Mouse (Mus musculus) embryo, embryonic 10.5 days (tissue): ENCODE data around the gene Nxpe3.
A peak's percentile ranks its signal among the peaks of the same experiment; 100 is the strongest.

Experiments used
- DNase-seq: peaks from one replicate; pipeline ENCODE4 v3.0.0-alpha.2; 2015; ENCODE audit warnings: low spot score

The Nxpe3 gene

DNA sequence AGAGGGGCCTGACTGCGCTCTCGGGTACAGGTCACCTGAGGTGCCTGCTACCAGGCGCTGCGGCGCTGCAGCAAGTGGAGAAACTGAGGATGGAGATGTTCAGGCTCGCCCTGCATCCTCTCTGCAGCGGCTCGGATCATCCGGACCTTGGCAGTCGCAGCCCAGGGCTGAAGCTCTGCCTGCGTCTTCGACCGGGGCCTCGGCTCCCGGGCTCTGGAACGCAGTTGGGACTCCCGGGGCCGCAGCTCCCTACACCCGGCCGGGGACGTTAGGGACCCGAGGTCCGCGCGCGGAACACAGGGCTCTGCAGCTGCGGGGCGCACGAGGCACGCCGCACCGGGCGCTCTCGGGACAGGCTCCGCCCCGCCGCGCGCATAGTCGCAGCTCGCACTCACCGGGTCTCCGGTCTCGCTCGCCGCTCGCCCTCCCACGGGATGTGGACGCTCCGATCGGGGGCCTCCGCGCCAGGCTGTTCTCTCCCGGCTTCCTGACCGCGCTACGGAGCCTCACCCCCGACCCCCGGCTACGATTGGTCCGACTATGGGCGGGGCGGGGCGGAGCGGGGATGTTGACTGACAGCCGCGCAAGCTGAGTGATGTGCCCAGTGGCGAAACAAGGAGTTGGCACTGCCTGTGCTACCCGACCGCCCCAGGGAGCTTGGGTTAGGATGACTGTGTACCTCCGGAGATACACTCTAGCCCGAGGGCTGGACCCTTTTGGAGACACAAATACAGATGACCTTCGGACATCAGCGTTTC, at the start of gene Nxpe3:
Gene Nxpe3 (minus strand): TSS at position 393 of the 758 bp plus-strand sequence.
- DNase-seq = peak; percentile 91

DNA sequence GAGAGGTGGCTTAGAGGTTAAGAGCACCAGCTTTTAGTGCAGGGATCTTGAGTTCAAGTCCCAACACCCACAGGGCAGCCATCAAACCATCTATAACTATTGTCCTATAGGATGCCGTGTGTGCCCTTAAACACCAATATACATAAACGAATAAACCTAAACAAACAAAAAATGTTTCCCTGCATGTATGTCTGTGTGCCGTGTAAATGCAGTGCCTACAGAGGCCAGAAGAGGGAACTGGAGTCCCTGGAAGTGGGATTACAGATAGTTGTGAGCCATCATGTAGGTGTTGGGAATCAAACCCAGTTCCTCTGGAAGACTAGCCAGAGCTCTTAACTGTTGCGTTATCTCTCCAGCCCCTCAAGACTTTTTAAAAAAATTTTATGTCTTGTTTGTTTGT, 45.7 kb upstream of the Nxpe3 start:
- no peak for DNase-seq

DNA sequence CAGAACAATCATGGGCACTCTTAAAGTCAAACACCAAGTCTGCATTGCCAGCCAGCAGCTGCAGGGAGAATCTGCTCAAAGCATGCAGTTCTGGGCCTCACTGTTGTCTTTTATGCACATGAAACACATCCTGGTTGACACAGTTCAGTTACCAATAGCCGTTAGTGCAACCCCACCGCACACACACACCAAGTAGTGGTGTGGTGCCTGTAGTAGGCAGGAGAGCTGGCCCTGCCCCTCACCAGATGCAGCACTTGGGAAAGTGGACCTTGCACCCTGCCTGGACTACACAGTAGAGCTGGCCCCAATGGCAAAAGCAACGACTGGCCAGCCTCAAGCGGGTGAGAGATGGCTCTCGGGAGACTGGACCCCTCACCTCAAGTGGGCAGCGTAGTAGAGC, 44.6 kb upstream of the Nxpe3 start:
- no peak for DNase-seq

DNA sequence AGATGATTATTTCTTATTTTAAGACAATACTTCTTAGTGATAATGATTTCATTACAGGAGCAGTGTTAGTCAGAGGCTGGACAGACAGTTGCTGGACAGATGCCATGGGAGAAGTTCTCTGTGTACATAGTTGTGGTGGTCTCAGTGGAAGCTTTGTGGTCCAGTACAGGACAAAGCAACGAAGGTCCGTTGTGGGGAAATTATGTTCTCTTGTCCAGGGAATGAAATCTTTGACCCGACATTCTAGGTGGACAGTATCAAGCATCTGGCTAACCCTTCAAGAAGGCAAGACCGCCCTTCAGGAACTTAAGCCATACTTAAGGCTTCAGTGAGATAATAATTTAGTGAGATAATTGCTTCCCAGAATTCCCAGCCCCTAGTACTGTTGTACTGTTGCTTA, 43.7 kb upstream of the Nxpe3 start:
- no peak for DNase-seq

DNA sequence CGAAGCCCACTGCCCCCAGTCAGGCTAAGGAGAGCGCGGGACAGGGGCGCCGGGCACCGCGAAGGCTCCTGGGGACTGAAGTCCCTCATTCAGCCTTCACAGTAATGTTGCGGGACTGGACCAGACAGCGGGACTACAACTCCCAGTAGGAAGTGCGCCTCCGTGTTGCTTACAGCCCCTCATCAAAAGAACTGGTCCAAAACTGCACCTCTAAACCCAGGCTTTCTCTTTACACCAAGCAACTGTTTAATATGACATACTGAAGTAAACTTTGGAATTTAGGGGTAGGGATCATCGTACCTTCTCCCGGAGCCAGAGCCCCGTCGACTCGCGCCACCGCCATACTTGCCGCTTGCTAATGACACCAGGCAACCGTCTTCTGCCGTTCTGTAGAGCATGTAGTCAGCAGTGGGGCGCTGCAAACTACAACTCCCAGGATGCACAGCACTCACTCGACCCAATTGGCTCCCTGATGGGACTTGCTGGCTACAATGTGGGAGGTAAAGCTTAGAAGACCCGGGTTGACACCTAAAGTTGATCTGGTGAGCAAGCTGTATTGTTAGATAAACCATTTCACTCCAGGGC, 39.5 kb upstream of the Nxpe3 start, which contains the start of gene Cep97:
Gene Cep97 (minus strand): TSS at position 403 of the 585 bp plus-strand sequence.
- DNase-seq = peak; percentile 96

DNA sequence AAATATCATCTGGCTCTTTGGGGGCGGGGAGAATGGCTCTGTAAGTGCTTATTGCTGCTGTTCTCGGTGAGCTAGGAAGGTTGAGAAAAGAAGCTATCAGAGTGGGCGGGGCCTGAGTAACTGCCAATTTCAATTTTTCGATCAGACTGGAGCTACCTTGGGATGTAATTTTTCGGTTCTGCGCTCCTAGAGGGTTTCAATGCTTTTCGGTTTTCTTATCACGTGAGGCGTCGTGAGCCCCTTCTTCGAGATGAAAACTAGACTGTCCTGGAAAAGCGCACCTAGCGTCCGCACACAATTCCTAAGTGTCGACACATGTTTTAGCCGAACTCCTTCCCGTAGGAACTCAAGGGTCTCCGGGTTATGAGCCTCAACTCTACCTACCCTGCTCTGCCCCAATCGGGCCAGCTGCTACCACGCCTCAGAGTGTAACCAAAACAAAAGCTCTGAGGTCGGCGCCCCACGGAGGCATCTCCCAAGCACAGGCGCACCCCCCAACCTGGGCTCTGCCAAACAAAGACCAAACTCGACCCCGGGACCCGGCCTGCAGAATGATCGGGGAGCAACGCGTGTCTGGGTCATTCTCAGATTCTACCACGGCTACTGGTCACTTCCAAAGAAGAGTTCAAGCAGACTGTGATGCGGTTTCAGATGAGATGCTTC, 38.7 kb upstream of the Nxpe3 start:
- peak; percentile 75 for DNase-seq

DNA sequence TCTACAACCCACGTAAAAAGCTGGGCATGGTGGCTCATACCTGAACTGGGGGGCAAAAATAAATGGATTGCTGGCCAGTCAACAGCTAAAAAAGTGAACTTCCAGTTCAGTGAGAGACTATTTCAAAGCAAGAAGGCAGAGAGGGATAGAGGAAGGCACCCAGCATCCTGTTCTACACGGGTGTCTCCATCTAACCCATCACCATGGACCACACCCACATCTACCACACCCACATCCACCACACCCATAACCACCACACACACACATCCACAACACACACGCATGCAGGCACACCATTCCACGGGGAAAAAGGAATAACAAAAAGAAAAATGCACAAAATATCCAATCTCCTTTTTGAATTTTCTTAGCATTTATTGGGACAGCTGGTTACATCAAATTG, 28.9 kb upstream of the Nxpe3 start:
- no peak for DNase-seq

DNA sequence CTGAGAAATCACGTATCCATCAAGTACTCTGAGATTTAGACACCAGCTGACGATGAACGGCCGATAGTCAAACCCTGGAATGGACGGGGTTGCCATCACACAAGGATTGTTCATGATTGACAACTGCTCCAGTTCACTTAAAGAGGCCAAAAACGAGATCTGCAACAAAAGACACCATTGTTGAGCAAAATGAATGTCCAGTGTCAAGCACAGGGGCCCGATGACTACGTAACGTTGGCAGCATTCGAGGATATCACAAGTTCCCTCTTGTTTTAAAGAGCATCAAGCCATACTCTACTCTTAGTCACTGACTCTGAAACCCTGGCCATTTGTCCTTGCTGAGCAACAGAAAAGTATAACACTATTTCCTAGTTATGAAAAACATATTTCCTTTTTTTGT, 27.0 kb upstream of the Nxpe3 start:
- DNase-seq = no peak

DNA sequence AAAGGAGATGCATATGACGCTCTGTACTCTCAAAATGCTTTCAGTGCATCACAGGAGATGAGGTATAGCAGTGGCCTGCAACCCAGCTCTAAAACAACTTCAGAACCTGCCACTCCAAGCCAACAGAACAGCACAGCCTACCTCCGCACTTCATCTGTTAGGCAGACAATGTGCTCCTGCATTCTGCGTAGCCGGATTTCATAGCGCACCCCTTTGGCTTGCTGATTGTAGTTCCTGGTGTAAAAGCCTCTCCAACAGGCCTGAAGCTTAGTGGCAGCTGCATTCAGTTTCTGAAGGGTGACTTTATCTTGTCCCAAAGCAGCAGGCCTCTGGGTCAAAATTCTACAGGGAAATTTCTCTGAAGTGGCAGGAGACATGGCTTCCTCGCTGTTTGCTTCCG, 19.6 kb upstream of the Nxpe3 start:
- no peak for DNase-seq

DNA sequence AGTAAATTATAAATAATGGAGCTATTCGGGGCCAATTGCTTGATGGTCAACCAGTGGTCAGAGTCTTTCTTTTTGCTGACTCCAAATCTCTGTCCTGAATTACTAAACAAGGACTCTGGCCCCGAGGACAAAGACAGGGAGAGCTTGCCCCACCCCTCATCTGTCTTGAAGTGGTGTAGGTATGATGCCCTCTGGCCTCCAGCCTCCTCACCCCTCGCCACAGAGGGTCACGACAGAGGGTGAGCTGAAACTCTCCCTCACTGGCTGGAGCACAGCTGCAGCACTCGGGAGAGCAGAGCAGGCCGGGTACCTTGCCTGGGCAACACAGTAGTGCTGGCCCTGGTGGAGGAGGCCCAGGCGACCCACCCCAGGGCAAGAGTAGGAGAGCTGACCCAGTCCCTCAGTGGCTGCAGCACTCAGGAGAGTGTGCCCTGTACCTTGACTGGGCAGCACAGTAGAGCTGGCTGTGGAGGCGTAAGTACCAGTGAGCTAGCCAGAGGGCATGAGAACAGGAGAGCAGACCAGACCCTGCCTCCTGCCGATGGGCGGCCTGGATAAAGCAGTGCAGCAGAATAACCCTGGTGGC, 15.2 kb upstream of the Nxpe3 start:
- no peak for DNase-seq

DNA sequence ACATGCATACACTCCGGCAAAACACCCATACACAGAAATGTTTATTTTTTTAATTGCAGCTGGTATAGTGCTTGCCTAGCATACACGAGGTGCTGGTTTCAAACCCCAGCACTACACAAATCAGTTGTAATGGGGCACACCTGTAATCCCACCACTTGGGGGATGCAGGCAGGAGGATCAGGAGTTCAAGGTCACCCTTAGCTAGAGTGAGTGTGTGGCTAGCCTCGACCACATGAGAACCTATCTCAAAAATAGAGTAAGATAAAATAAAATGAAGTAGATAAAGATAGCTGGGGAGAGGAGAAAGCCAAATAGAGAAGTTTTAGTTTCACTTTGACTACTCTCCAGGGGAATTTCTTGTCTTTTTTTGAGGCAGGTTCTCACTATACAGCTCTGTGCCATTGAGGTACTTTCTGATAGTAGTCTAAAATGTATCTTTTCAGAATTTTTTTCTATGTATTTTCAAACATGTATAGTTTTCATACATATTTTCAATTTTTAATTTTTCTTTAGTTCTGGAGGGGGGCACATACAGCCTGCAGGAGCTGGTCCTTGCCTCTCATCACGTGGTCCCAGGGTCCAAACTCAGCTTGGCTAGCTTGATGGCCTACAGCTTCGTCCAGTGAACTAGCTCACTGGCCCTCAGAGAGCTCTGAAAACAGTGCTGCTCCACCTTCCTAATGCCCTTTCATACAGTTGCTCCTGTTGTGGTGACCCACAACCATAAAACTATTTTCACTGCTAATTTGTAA, 12.0 kb upstream of the Nxpe3 start:
- no peak for DNase-seq

DNA sequence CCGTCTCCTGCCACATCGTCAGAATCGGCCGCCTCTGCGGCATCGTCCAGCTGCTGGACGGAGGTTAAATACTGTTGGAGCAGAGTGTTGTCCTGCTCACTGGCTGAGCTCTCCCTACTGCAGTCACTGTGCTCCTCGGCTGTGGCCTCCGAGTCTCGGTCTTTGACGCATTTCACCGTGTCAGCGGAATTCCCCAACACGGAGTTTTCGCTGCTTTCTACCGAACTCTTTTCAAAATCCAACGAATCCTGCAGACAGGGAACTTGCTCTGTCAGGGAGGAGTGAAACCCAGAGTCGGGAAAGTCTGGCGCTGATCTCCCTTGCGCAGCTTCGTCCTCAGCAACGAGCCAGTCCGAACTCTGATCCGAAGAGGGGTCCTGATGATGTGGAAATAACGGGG, 10.3 kb upstream of the Nxpe3 start:
- no peak for DNase-seq

DNA sequence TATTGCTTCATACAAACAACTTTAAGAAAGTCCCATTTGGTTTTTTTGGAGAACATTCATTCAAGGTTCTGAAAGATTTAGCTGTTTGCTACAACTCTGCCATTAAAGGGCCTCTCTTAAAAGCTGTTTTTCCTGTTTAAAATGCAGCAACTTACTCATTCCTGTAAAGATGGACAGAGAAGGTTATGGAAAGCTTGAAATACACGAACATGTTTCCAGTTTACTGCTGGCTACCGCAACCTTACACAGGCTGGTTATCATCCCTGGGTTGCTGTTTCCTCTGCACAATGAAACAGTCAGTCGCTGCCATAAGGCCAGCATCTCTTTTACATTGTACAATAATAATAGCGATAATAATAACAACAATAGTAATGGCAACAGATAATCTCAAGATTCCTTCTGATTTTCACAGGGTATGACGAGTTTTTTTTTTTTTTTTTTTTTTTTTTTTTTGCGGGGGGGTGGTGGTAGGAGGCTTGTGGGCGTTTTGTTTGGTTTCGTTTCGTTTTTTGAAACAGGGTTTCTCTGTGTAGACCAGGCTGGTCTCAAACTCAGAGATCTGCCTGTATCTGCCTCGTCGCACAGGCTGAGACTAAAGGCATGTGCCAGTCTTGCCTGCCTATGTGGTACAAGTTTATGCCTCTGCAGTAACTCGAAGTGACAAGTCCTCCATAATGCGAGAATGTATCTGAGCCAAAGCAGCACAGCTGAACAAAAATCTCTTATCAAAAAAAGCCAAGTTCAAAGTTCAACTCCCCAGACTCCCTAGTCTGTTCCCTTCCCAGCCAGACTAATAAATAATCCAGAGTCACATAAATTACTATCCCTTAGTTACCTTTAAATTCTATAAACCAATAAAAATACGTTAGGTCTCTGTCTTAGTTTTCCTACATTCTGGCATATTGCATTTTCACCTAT, 7.0 kb upstream of the Nxpe3 start:
- no peak for DNase-seq

DNA sequence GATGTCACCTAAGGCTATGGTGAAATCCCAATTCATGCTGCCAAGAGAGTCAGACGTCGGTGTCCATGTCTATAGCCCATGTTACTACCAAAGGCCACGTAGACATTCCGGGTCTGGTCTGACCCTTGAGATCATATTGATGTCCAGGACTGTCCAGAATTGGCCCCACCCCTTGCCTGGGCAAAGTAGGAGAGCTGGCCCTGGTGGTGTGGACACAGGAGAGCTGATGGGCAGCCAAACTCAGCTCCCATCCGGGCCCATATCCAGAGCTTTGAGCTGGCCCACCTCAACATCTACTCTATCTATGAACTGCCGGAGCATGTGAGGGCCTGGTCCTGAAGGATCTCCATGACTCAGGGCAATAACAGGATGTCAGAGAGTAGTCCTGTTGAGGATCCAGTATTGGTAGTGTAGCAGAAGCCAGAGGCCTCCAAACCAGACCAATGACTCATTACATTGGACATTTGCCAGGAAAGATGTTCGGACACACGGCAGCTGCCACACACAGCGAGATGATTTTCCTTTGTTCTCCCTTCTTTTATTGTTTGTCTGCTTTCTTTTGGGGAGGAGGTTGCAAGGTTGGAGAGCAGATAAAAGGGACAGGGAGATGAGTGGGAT, 3.4 kb upstream of the Nxpe3 start:
- DNase-seq = no peak

DNA sequence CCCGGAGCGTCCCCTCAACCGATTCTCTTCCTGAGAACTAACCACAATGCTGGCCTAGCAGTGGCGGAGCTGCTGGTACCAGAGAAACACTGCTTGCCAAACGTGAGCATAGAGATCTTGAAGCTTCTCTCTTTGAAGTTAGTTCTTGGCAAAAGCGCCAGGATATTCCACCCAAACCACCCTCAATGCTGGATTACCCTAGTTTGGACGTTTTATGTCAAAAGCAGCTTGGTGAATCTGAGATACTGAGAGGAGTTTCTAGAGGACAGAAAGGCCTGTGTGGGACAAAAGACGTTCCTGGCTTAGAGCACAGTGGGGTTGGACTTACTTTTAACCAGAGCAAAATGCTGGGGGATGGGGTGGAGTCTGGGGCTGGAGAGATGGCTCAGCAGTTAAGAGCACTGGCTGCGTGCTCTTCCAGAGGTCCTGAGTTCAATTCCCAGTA, 588 bp upstream of the Nxpe3 start:
- DNase-seq = no peak

DNA sequence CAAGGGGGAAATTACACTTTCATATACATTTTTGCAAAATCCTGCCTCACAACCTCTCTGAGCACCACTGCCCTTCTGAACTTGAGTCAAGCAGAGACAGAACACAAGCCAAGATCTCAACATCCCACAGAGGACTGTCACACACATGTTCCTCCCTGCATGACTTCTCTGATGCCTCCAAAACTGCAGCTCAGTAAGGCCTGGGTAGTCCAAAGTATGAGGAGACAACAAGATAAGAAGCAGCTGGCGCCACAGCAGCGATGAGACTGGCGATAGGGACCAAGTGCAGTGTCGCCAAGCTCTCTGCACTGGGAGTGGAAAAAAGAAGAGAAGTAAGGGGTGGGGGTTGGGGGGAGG, 571 bp downstream of the Nxpe3 start:
- peak; percentile 40 for DNase-seq

DNA sequence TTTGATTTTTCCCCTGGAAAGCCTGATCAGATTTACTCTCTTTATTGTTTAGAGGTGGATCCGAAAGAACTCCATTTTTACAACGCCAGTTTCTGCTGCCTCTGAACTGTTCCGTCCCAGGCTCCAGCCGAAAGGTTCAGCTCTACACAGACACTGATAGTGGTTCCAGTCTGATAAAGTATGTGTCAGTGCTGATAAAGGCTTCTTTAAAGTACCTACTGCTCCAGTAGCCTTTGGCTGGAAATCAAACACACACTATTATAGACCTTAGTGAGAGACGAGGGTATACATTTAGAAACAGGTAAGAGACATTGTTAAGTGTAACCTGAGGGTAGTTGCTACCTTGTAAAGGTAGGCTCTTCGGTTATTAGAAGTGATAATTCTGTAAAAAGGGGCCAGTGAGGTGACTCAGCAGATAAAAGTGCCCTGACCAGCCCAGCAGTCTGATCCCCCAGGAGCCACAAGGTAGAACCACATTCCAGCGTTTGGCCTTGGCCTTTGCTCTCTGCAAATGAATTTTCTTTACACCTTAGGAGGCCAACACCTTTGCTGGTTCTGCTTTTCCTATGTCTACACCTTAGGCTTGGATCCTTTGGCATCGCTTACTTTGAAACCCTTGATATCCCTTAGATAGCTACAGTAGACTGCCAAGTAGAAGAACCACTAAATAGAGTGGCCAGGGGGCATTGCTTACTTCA, 1.5 kb downstream of the Nxpe3 start:
- no peak for DNase-seq

DNA sequence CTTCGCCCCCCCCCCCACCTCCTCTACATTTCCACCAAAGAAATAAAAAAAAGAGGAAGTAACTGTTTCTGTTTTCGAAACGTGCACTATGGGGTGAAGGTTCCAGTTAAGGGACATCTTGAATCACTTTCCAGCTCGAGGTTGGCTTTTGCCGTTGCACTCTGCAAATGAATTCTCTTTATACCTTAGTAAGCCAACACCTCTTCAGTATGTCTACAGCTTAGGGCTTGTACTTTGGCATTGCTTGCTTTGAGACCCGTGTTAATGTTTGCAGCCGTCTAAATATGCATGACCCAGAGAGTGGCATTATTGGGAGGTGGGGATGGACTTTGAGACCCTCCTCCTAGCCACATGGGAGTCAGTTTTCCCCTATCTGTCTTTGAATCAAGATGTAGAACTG, 2.6 kb downstream of the Nxpe3 start:
- no peak for DNase-seq

DNA sequence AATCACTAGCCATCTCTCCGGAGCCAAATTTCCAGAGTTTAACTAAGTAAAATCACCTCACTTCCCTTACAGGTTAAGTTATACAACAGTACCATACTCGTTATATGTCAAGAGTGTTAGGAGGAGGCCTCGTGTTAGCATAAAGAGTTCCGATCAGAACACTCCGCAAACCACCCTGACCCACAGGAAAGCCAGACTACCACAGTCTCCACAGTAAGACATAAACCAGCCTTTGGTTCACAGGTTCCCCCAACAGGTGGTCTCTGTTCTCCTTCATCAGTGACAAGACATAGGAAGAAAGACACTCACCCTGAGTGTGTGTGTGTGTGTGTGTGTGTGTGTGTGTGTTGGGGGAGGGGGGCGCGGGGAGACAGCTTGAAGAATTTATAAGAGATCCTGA, 3.7 kb downstream of the Nxpe3 start:
- no peak for DNase-seq
